Mouse (Mus musculus) kidney, adult 18-20 months (tissue): ENCODE data around the gene Pilrb1.
"Not testable (repeated sequence)": the region's sequence is repeated elsewhere in the genome, so short reads cannot be mapped to it uniquely, and the experiment has no call there.

Source experiments
- DNase-seq: peaks from one replicate; pipeline ENCODE4 v3.0.0; 2021

The Pilrb1 gene

DNA sequence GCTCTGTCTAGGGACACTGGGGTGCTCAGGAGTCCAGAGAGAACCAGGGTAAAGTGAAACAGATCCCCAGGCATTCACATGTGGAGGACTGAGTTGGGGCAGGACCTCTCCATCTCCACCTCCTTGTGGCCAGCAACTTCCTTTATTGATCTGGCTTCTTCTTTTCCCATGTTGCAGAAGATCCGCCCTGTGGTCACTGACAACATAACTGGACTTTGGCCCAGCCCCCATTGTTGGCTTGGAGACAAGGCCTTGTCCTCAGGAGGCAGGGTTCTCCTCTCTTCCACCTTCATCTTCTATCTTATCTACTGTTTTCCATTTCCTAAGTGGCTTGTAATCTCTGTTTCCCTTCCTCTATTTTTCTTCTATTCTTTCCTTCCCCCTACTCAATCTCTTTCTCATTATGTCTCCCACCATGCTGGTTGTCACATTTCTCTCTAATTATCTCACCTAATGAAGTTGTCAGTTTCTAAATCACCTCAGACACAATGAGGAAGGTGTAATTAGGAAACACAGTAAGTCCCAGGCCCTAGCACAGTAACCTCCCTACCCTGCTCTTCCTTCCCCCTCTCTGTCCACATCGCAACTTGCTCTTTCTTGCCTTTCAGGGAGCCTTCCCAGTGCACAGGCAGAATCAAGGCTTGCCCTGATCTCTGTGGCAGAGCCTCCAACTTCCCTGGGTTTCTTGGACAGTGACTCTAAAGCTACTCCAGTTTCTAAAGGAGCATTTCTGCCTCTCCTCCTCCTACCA is at the start of gene Pilrb1:
Gene Pilrb1 (minus strand): TSS at position 147 of the 751 bp plus-strand sequence.
- DNase-seq = not testable (repeated sequence)

DNA sequence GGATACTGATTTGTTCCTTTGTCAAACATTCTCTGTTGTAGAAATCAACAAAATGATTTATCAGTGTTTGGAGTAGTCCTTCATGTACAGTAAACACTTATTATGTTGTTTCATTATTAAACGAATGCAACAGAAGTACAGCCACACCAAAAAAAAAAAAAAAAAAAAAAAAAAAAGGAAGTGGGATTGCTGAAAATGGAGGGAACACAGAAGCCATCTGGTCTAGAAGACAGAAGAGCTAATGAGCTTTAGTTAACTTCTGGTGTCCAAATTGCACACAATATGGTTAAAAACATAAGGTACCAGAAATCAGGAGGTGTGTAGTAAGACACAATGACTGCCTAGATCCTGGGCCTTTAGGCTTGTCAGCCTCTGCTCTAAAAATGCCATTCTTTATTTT is 39.9 kb upstream of the Pilrb1 start:
- DNase-seq = no peak

GRCm38 (mm10) chr5:137892954-137893353 is 35.0 kb upstream of the Pilrb1 start:
- DNase-seq = no peak

DNA sequence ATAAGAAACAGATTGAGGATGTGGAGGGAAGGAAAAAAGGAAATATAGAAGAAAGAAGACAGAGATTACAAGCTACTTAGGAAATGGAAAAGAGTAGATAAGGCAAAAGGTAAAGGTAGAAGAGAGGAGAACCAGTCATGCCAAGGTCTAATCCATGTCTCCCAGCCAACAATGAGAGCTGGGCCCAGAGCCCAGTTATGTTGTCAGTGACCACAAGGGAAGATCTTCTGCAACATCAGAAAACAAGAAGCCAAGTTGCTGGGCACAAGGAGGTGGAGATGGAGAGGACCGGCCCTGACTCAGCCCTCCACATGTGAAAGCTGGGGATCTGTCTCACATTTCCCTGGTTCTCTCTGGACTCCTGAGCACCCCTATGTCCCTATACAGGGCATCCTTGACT is 29.8 kb upstream of the Pilrb1 start:
- DNase-seq = no peak

DNA sequence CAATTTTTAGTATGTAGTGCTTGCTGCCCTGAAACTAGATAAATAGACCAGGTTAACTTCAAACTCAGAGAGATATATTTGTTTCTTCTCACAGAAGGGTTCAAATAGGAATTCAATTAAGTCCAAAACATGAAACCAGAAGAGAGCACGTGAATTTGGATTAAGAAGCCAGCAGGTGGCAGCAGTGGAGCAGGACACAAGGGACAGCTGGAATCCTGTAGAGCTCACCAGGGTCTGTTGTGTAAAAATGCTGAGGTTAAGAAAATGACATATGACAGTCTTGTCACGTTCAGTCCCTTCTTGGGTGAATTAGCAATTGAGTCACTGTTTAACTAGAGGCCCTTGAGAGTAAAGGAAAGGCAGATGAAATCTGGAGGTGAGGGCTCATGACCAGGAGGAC is 28.0 kb upstream of the Pilrb1 start:
- peak; percentile 59 for DNase-seq

GRCm38 (mm10) chr5:137883345-137883744 is 25.4 kb upstream of the Pilrb1 start:
- no peak for DNase-seq

- no peak for DNase-seq
Measured at GRCm38 (mm10) chr5:137882922-137883321, 25.0 kb upstream of the Pilrb1 start.

DNA sequence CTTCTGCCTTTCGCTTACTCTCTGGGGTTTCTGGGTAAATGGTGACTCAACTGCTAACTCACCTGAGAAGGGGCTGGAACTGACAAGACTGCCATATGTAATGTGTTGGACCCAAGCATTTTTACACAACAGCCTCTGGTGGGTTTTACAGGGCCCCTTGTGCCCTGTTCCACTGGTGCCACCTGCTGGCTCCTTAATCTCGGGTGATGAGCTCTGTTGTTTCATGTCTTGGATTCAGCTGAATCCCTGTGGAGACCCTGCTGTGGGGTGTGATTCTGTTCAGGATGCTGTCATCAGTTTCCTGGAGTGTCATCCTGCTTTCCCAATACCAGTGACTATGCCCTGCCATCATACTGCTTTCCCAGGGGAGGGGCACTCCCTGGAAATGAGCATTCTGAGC is 20.0 kb upstream of the Pilrb1 start:
- DNase-seq = peak; percentile 14

DNA sequence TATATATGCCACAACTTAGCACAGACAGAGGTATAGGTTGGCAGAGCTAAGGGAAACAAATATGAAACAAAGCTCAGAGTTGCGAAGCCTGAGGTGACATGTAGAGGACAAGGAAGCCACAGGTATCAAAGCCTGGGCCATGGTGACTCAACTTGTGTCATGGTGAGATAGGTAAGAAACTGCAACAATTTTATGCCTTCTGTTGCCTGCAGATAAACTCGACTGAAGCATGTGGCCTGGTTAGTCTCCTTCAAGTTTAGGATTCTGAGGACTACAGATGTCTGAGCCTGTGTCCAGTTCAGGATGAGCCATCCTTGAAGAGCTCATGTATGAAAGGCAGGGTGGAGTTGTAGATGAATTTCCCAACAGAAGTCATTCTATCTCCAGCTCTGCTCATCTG is 17.1 kb upstream of the Pilrb1 start:
- DNase-seq = no peak

- not testable (repeated sequence) for DNase-seq
Measured at GRCm38 (mm10) chr5:137872381-137872702, 14.4 kb upstream of the Pilrb1 start.

- not testable (repeated sequence) for DNase-seq
Measured at GRCm38 (mm10) chr5:137871644-137872380, 13.9 kb upstream of the Pilrb1 start, which contains the start of gene Pilrb2. Gene Pilrb2 (minus strand): TSS chr5:137871815.

DNA sequence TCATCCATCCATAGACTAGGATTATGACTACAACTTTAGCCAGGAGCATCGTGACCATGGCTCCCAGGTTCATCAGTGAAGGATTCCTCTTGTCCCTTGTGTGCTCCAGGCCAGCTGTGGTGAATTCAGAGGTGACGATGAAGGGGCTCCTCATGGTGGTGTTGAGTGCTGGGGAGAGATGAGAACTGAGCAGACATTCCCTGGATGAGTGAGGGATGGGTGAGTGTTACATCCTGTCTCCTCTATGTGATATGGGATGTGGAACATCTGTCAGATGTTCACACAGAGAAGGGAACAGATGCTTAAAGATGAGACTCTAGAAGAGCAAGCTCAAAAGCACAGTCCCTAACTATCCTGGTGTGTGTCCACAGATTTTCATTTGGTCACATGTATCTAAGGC is 10.7 kb upstream of the Pilrb1 start:
- not testable (repeated sequence) for DNase-seq

DNA sequence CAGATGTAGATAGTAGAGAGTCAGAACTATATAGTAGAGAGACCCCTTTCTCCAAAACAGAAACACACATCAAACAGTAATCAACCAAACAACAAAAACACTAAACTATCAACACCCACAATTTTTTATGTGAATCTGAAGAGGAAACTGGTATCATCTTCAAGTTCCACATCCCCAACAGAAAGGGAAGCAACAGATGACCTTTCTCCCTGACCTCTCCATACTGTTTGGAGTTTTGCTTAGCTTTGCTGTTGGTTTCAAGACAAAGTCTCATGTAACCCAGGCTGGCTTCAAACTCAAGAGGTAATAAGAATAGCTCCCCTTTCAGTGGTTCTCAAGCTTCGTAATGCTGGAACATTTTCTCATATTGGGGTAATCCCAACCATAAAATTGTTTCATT is 6.1 kb upstream of the Pilrb1 start:
- DNase-seq = not testable (repeated sequence)

DNA sequence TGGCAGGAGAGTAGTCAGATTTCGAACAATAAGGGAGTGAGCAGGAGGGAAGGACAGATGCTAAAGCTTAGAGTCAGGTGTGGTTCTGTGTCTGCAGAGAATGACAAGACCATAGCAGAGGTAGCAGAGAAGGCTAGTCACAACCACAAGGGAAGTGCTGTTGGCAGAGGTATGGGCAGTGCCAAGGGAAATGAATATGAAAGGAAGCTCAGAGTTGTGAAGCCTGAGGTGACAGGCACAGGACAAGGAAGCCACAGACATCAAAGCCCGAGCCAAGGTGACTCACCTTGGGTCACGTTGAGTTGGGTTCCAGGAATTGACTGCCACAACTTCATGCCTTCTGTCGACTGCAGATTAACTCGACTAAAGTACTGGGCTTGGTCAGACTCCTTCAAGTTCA is 1.0 kb downstream of the Pilrb1 start:
- not testable (repeated sequence) for DNase-seq

GRCm38 (mm10) chr5:137854907-137855306 is 3.0 kb downstream of the Pilrb1 start:
- DNase-seq = not testable (repeated sequence)

DNA sequence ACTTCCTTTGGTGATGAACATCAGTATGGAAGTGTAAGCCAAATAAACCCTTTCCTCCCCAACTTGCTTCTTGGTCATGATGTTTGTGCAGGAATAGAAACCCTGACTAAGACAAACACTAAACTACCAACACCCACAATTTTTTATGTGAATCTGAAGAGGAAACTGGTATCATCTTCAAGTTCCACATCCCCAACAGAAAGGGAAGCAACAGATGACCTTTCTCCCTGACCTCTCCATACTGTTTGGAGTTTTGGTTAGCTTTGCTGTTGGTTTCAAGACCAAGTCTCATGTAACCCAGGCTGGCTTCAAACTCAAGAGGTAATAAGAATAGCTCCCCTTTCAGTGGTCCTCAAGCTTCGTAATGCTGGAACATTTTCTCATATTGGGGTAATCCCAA is 7.6 kb downstream of the Pilrb1 start:
- DNase-seq = not testable (repeated sequence)

GRCm38 (mm10) chr5:137837110-137837509 is 20.8 kb downstream of the Pilrb1 start:
- DNase-seq = not testable (repeated sequence)

- DNase-seq = no peak
Measured at GRCm38 (mm10) chr5:137836611-137837010, 21.3 kb downstream of the Pilrb1 start.

DNA sequence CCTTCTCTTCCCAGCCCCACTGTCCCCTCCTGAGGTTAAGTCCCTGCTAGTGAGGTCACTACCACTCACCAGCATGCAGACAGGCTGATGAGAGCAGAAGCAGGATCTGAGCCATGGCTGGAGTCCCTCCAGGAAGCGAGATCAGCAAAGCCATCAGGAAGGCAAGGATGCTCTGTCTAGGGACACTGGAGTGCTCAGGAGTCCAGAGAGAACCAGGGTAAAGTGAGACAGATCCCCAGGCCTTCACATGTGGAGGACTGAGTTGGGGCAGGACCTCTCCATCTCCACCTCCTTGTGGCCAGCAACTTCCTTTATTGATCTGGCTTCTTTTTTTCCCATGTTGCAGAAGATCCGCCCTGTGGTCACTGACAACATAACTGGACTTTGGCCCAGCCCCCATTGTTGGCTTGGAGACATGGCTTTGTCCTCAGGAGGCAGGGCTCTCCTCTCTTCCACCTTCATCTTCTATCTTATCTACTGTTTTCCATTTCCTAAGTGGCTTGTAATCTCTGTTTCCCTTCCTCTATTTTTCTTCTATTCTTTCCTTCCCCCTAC is 21.9 kb downstream of the Pilrb1 start, which contains the start of gene Pilra:
Gene Pilra (minus strand): TSS at position 316 of the 555 bp plus-strand sequence.
- DNase-seq = not testable (repeated sequence)

DNA sequence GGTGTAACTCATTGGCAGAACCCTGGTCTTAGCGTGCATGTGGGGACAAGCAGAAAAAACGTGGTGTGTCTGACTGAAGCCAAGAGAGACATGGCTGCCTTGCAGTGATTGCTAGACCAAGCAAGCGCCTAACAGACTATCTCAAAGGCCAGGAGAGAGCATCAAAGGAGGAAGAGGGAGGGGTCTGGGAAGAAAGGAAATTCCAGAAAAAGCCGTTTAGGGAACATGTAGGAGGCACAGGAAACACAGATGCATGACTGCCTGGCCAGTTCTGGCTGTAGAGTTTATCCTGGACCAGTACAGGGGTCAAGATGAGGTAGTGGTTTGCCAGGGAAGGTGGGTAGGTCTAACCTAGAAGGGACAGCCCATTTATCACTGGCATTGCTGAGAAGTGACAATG is 24.4 kb downstream of the Pilrb1 start:
- no peak for DNase-seq

DNA sequence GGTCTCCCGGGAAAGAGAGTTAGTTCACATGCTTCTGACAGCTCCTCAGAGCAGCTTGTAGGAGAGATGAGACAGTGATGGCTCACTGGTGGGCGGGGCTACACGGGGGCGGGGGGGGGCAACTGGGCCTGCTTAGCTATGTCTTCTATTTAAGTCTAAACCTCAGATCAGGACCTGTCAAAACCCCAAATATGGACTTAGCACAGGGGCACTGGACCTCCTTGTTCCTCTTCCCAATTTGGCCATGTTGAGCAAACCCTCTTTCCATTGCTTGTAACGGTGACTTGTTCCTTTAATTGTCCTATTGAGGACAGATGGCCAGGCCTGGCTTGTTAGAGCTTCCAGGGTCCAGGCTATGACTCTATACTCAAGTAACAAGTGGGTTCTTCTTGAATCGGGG is 26.4 kb downstream of the Pilrb1 start:
- DNase-seq = no peak

- DNase-seq = no peak
Measured at GRCm38 (mm10) chr5:137831106-137831505, 26.8 kb downstream of the Pilrb1 start.

GRCm38 (mm10) chr5:137830238-137830637 is 27.7 kb downstream of the Pilrb1 start:
- DNase-seq = no peak

DNA sequence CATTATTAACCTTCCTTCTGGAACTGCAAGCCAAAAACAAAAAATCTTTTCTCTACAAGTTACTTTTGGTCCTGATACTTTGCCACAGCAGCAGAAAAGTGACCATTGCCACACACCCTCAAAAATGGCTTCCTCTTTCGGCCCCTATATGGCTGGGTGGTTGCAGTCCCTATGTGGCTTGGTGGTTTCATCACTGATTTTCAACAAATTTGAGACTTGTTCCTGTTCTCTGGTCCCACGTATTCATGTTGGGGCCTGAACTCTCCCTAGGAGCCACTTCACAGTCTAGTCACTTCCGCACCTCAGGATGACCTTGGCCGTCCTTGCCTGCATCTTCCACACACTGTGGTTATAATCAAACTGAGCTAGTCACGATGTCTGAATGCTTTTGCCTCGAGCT is 29.2 kb downstream of the Pilrb1 start:
- DNase-seq = no peak
